Mouse (Mus musculus) MEL-GATA-1-ER (cell line): Measurements from ENCODE around the gene Medag.
A peak's percentile ranks its signal among the peaks of the same experiment; 100 is the strongest.

ENCODE experiments used
- DNase-seq: peaks from one replicate; pipeline ENCODE4 v3.0.0-alpha.2; 2012; ENCODE audit warnings: low read depth; ENCODE audit errors: extremely low read depth

The Medag gene

GRCm38 (mm10) chr5:149411509-149412193 lies at the start of gene Medag:
Medag (plus strand) TSS chr5:149411749.
- no peak for DNase-seq

GRCm38 (mm10) chr5:149362626-149363025 lies 48.9 kb upstream of the Medag start:
- DNase-seq: no peak

GRCm38 (mm10) chr5:149363903-149364755 lies 47.4 kb upstream of the Medag start:
- DNase-seq: no peak

- DNase-seq: no peak
Observed at GRCm38 (mm10) chr5:149367011-149367410, 44.5 kb upstream of the Medag start.

- DNase-seq: no peak
Observed at GRCm38 (mm10) chr5:149367544-149368466, 43.7 kb upstream of the Medag start.

- no peak for DNase-seq
Observed at GRCm38 (mm10) chr5:149368575-149369312, 42.8 kb upstream of the Medag start.

GRCm38 (mm10) chr5:149369373-149370035 lies 42.0 kb upstream of the Medag start:
- DNase-seq: no peak

- DNase-seq: no peak
Observed at GRCm38 (mm10) chr5:149372018-149372417, 39.5 kb upstream of the Medag start.

- DNase-seq: no peak
Observed at GRCm38 (mm10) chr5:149373224-149373623, 38.3 kb upstream of the Medag start.

GRCm38 (mm10) chr5:149374026-149374425 lies 37.5 kb upstream of the Medag start:
- no peak for DNase-seq

GRCm38 (mm10) chr5:149375074-149375888 lies 36.3 kb upstream of the Medag start:
- DNase-seq: no peak

- peak; percentile 64 for DNase-seq
Observed at GRCm38 (mm10) chr5:149375889-149376212, 35.7 kb upstream of the Medag start.

- no peak for DNase-seq
Observed at GRCm38 (mm10) chr5:149376367-149376766, 35.2 kb upstream of the Medag start.

GRCm38 (mm10) chr5:149377253-149377652 lies 34.3 kb upstream of the Medag start:
- DNase-seq: peak; percentile 66

- DNase-seq: no peak
Observed at GRCm38 (mm10) chr5:149378566-149378965, 33.0 kb upstream of the Medag start.

GRCm38 (mm10) chr5:149379131-149379784 lies 32.3 kb upstream of the Medag start:
- DNase-seq: no peak

GRCm38 (mm10) chr5:149379861-149380260 lies 31.7 kb upstream of the Medag start:
- DNase-seq: no peak

GRCm38 (mm10) chr5:149380388-149380916 lies 31.1 kb upstream of the Medag start:
- DNase-seq: peak; percentile 56

- no peak for DNase-seq
Observed at GRCm38 (mm10) chr5:149381948-149382347, 29.6 kb upstream of the Medag start.
